Comparison of ENCODE assay signal across 26 mouse cellular contexts in the genomic region with DNA sequence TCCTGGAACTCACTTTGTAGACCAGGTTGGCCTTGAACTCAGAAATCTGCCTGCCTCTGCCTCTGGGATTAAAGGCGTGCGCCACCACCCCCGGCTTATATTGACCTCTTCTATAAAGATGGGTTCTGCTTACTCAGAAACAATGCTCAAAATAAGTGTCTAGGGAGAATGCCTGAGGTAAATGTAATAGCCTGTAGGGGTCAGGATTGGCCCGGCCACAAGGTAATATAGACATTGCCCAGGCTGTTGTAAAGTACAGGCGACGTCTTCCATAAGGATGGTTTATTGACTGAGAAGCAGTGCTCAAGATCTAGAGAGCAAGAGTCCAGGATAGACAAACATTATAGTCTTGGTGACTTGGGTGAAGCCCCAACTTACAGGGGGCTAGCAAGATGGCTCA. TPM values are rescaled to one million over a fixed set of nuclear protein-coding genes. Genes with fewer than 3 reads are reported as not detected.
A peak's percentile ranks its signal among the peaks of the same experiment; 100 is the strongest.
DNase-seq lines count a peak whose midpoint lies in the region; ATAC-seq and TF ChIP-seq lines count a peak whose summit lies in the region.
"Had no signal": no experiment of that assay in that cellular context is flagged by ENCODE, and none has a peak within 500 bp of the region (broad histone marks: within the 10 kb centered on the region; RNA-seq: fewer than 3 reads in every experiment).

No protein-coding gene starts in this region.

- ATAC-seq in lung, embryonic 14.5 days (ENCODE audit: insufficient read depth): no peak
- no peak for ATAC-seq in lung, postnatal 0 days
- ATAC-seq in granulocyte monocyte progenitor cell, adult 5-6 weeks (replicated peaks; ENCODE audit: poor library complexity, severe bottlenecking): no peak
- ATAC-seq: forebrain, embryonic 13.5 days; forebrain, embryonic 16.5 days; hindbrain, postnatal 0 days; Patski had no signal

- H3K4me1 ChIP-seq in lung, embryonic 14.5 days (ENCODE audit: insufficient read depth): no peaks in the 10 kb centered on the region
- H3K4me1 ChIP-seq in lung, postnatal 0 days (ENCODE audit: insufficient read depth, low read depth, low read length): no peaks in the 10 kb centered on the region
- no peaks in the 10 kb centered on the region for H3K4me1 ChIP-seq in MEL (ENCODE audit: control insufficient read depth in 1 of 2, insufficient read depth in 2 of 2, low read length in 2 of 2)
- no peaks in the 10 kb centered on the region for H3K4me1 ChIP-seq in thymus, adult 2 months (replicated peaks; ENCODE audit: control insufficient read depth, insufficient read depth, low read length)
- H3K4me1 ChIP-seq: forebrain, embryonic 10.5 days; forebrain, embryonic 13.5 days; heart, embryonic 12.5 days; heart, embryonic 15.5 days had no signal

- peaks cover 28% of the 10 kb centered on the region for H3K36me3 ChIP-seq in lung, embryonic 14.5 days (ENCODE audit: insufficient read depth)
- H3K36me3 ChIP-seq in lung, postnatal 0 days (ENCODE audit: insufficient read depth, low read length): no peaks in the 10 kb centered on the region; the same call in 1 of the 2 replicates
- H3K36me3 ChIP-seq in MEL (ENCODE audit: control insufficient read depth in 1 of 2, insufficient read depth in 2 of 2, low read length in 2 of 2): no peaks in the 10 kb centered on the region
- H3K36me3 ChIP-seq in thymus, adult 2 months (ENCODE audit: control insufficient read depth, insufficient read depth, low read length): no peaks in the 10 kb centered on the region

- H3K9ac ChIP-seq in lung, embryonic 14.5 days: no peak overlapping the region
- H3K9ac ChIP-seq in lung, postnatal 0 days (replicated peaks; ENCODE audit: low read depth): no peak overlapping the region
- H3K9ac ChIP-seq in MEL (ENCODE audit: control insufficient read depth, low read depth, low read length, poor library complexity, severe bottlenecking): no peak overlapping the region
- H3K9ac ChIP-seq: forebrain, embryonic 13.5 days; heart, embryonic 12.5 days; heart, embryonic 15.5 days; hindbrain, embryonic 14.5 days had no signal

- H3K4me3 ChIP-seq in lung, embryonic 14.5 days (ENCODE audit: low read depth, low read length): no peak overlapping the region
- H3K4me3 ChIP-seq in lung, postnatal 0 days (ENCODE audit: low read depth, low read length): no peak overlapping the region
- no peak overlapping the region for H3K4me3 ChIP-seq in MEL (ENCODE audit: control insufficient read depth in 1 of 2, insufficient read depth in 1 of 2, low read depth in 2 of 2, low read length in 2 of 2)
- no peak overlapping the region for H3K4me3 ChIP-seq in thymus, adult 2 months (ENCODE audit: control insufficient read depth, insufficient read depth, low read length)
- H3K4me3 ChIP-seq: forebrain, embryonic 10.5 days; forebrain, embryonic 13.5 days; heart, embryonic 12.5 days; heart, embryonic 15.5 days had no signal

- 0 out of 2 replicates have a peak, but pooled peaks have one; percentile 2 for TF ChIP-seq CTCF in lung, embryonic 14.5 days (IDR thresholded peaks at IDR 0.05; ENCODE audit: low read depth)
- TF ChIP-seq CTCF in lung, postnatal 0 days (IDR thresholded peaks at IDR 0.05): no peak
- peak in 1 of 3 experiments; percentile 13; a peak in 1 of 6 replicates for TF ChIP-seq CTCF in MEL (IDR thresholded peaks at IDR 0.05 in 2 of 3, conservative IDR thresholded peaks at IDR 0.05 in 1 of 3; ENCODE audit: control insufficient read depth in 1 of 3, insufficient read depth in 1 of 3, low read depth in 2 of 3, low read length in 3 of 3, poor library complexity in 1 of 3, severe bottlenecking in 1 of 3)
- no peak for TF ChIP-seq CTCF in thymus, adult 2 months (IDR thresholded peaks at IDR 0.05; ENCODE audit: borderline replicate concordance, control insufficient read depth, extremely low read depth, insufficient read depth, low read length, poor library complexity)

- H3K9me3 ChIP-seq in lung, embryonic 14.5 days (ENCODE audit: low read depth, low read length): no peaks in the 10 kb centered on the region
- no peaks in the 10 kb centered on the region for H3K9me3 ChIP-seq in lung, postnatal 0 days (ENCODE audit: low read length)
- H3K9me3 ChIP-seq in MEL (replicated peaks; ENCODE audit: insufficient read depth, low read length): no peaks in the 10 kb centered on the region
- H3K9me3 ChIP-seq: forebrain, embryonic 10.5 days; forebrain, embryonic 13.5 days; heart, embryonic 12.5 days; heart, embryonic 15.5 days had no signal

- no peaks in the 10 kb centered on the region for H3K79me2 ChIP-seq in MEL (ENCODE audit: control insufficient read depth, insufficient read depth, low read length, poor library complexity)

- peak; percentile 30 for DNase-seq in heart, adult 11 months
- DNase-seq in heart, postnatal 4 days: no peak
- no peak for DNase-seq in lung, embryonic 14.5 days
- DNase-seq in lung, postnatal 0 days (ENCODE audit: low spot score): no peak
- DNase-seq in MEL (ENCODE audit: low read depth, low spot score): peak; percentile 7
- no peak for DNase-seq in thymus, adult 2 months
- DNase-seq: adrenal gland, postnatal 10 days; adrenal gland, postnatal 36 days; B cell, adult 2 months; cerebellum, adult 18-20 months; cerebellum, adult 9-10 months; cerebellum, postnatal 14 days; gastrocnemius, postnatal 10 days; gastrocnemius, postnatal 36 days; heart, adult 18-20 months; heart, postnatal 10 days; heart, postnatal 36 days had no signal

- TF ChIP-seq POLR2A in MEL (IDR thresholded peaks at IDR 0.05; ENCODE audit: control insufficient read depth in 1 of 2, insufficient read depth in 1 of 2, low read depth in 1 of 2, low read length in 2 of 2, poor library complexity in 1 of 2): no peak
- no peak for TF ChIP-seq POLR2A in thymus, adult 2 months (IDR thresholded peaks at IDR 0.05; ENCODE audit: control insufficient read depth, extremely low read depth, insufficient read depth, low read length, poor library complexity)

- no peak overlapping the region for H3K27ac ChIP-seq in lung, embryonic 14.5 days (ENCODE audit: low read depth)
- no peak overlapping the region for H3K27ac ChIP-seq in lung, postnatal 0 days (ENCODE audit: low read length)
- H3K27ac ChIP-seq in MEL (ENCODE audit: control insufficient read depth, low read depth, low read length): no peak overlapping the region
- no peak overlapping the region for H3K27ac ChIP-seq in thymus, adult 2 months (ENCODE audit: control insufficient read depth, insufficient read depth, low read length)
- H3K27ac ChIP-seq: forebrain, embryonic 10.5 days; forebrain, embryonic 13.5 days; heart, embryonic 15.5 days; hindbrain, embryonic 14.5 days; hindbrain, postnatal 0 days had no signal

- 91% methylated on average over 6 of the region's 6 CpGs for WGBS in lung, embryonic 14.5 days
- 94% methylated on average over 6 of the region's 6 CpGs for WGBS in lung, postnatal 0 days
- 94% methylated on average over 6 of the region's 6 CpGs for WGBS in thymus, adult 2 months

- TF ChIP-seq EP300 in lung, postnatal 0 days (IDR thresholded peaks at IDR 0.05): no peak
- no peak for TF ChIP-seq EP300 in MEL (IDR thresholded peaks at IDR 0.05; ENCODE audit: low read depth in 1 of 2, low read length in 2 of 2)

- TF ChIP-seq RAD21 in MEL (IDR thresholded peaks at IDR 0.05; ENCODE audit: low read depth, low read length): peak; percentile 21

- H3K27me3 ChIP-seq in lung, embryonic 14.5 days (ENCODE audit: insufficient read depth, low read length): no peaks in the 10 kb centered on the region
- no peaks in the 10 kb centered on the region for H3K27me3 ChIP-seq in lung, postnatal 0 days (replicated peaks; ENCODE audit: insufficient read depth, low read length)
- H3K27me3 ChIP-seq in MEL (ENCODE audit: control insufficient read depth in 1 of 2, insufficient read depth in 2 of 2, low read length in 2 of 2): no peaks in the 10 kb centered on the region
- no peaks in the 10 kb centered on the region for H3K27me3 ChIP-seq in thymus, adult 2 months (ENCODE audit: control insufficient read depth, insufficient read depth, low read length)
- H3K27me3 ChIP-seq: forebrain, embryonic 13.5 days; heart, embryonic 12.5 days; heart, embryonic 15.5 days; Patski had no signal

- no peak overlapping the region for H3K4me2 ChIP-seq in lung, embryonic 14.5 days
- no peak overlapping the region for H3K4me2 ChIP-seq in lung, postnatal 0 days (replicated peaks; ENCODE audit: low read depth, low read length)
- H3K4me2 ChIP-seq: forebrain, embryonic 13.5 days; heart, embryonic 12.5 days; heart, embryonic 15.5 days; hindbrain, embryonic 14.5 days had no signal

TF ChIP-seq in MEL, 35 proteins besides CTCF, POLR2A, EP300 and RAD21 (continues in another document):
- TF ChIP-seq POLR2AphosphoS5 (IDR thresholded peaks at IDR 0.05; ENCODE audit: borderline replicate concordance, low read depth, low read length) (no peak), MAZ (IDR thresholded peaks at IDR 0.05; ENCODE audit: low read depth, low read length) (no peak), TBP (IDR thresholded peaks at IDR 0.05; ENCODE audit: low read depth, low read length) (no peak), E2F4 (IDR thresholded peaks at IDR 0.05; ENCODE audit: borderline replicate concordance, low read depth, low read length) (no peak), CHD1 (IDR thresholded peaks at IDR 0.05; ENCODE audit: low read depth, low read length) (no peak), KAT2A (conservative IDR thresholded peaks at IDR 0.05; ENCODE audit: low read depth, low read length) (no peak), ZC3H11A (IDR thresholded peaks at IDR 0.05; ENCODE audit: low read depth, low read length) (no peak), USF2 (IDR thresholded peaks at IDR 0.05; ENCODE audit: borderline replicate concordance in 1 of 2, insufficient read depth in 1 of 2, low read depth in 1 of 2, low read length in 2 of 2) (no peak), SMC3 (IDR thresholded peaks at IDR 0.05; ENCODE audit: low read depth, low read length) (no peak), USF1 (IDR thresholded peaks at IDR 0.05; ENCODE audit: low read depth, low read length) (no peak), MYB (IDR thresholded peaks at IDR 0.05; ENCODE audit: low read depth, low read length) (no peak), ZMIZ1 (IDR thresholded peaks at IDR 0.05; ENCODE audit: low read depth, low read length) (no peak), POLR2AphosphoS2 (IDR thresholded peaks at IDR 0.05; ENCODE audit: low read length) (no peak), RCOR1 (IDR thresholded peaks at IDR 0.05; ENCODE audit: low read depth, low read length) (no peak)

RNA-seq across cellular contexts. Expression of gene Pik3r3, which starts 46.8 kb away (rescaled TPM):
- total RNA-seq in heart, postnatal 4 days (2021): 10 to 100 TPM; 21.0 to 24.6 TPM
- 26.4 and 28.7 TPM in 2 replicates for polyA plus RNA-seq in lung, embryonic 14.5 days (2014; fragmentation: Nextera tagmentation; extraction: Ambion mirVana)
- 10.0 and 11.7 TPM in 2 replicates for polyA plus RNA-seq in lung, postnatal 0 days (2015; fragmentation: Nextera tagmentation; extraction: Ambion mirVana)
- total RNA-seq in MEL (2012; rRNA removed): 1.1 and 2.5 TPM in 2 replicates
- 1 to 10 TPM in 1 of 2 experiments, not detected in 1; 2.1 TPM for polyA plus RNA-seq in MEL (2012; ENCODE audit: insufficient read depth in 1 of 2, insufficient read length in 2 of 2, low read depth in 1 of 2, low replicate concordance in 2 of 2, missing spikeins in 1 of 2)
- total RNA-seq in granulocyte monocyte progenitor cell, adult 5-6 weeks (2014; fragmentation: Nextera tagmentation): 0.39 TPM in 1 of 2 replicates, not detected in the other
- total RNA-seq in granulocyte monocyte progenitor cell, adult 5-6 weeks (2017): 0.30 TPM in 1 of 2 replicates, not detected in the other
- polyA plus RNA-seq in thymus, adult 2 months (2012; rRNA removed): 26.0 and 26.3 TPM in 2 replicates

Comparison
In these comparisons a context has a peak if more than half of its experiments do, and no peak if none do; other contexts are left out.
1. DNase-seq: peak in heart, adult 11 months (single experiment) and MEL (single experiment); none in heart, postnatal 4 days (single experiment), lung, embryonic 14.5 days (single experiment), lung, postnatal 0 days (single experiment) and thymus, adult 2 months (single experiment).